Mouse (Mus musculus) liver (tissue): ENCODE measurements around the gene Rps11.
"Not testable (repeated sequence)": the region's sequence is repeated elsewhere in the genome, so short reads cannot be mapped to it uniquely, and the experiment has no call there.

Experiments
- DNase-seq: peaks from one replicate; pipeline ENCODE4 v3.0.0-alpha.2; 2020; ENCODE audit warnings: mixed read lengths

Gene Rps11

GRCm38 (mm10) chr7:45106441-45106840 lies 17.8 kb downstream of the Rps11 start:
- no peak for DNase-seq

GRCm38 (mm10) chr7:45105491-45105890 lies 18.7 kb downstream of the Rps11 start:
- DNase-seq: no peak

GRCm38 (mm10) chr7:45104941-45105340 lies 19.3 kb downstream of the Rps11 start:
- DNase-seq: no peak

- DNase-seq: peak; percentile 64
These were observed 20.5 kb downstream of the Rps11 start, which contains the start of gene Fcgrt for GRCm38 (mm10) chr7:45103652-45104180. Fcgrt (minus strand) TSS chr7:45103851.

- DNase-seq: no peak
These were observed 21.2 kb downstream of the Rps11 start for GRCm38 (mm10) chr7:45102940-45103585.

GRCm38 (mm10) chr7:45102441-45102840 lies 21.8 kb downstream of the Rps11 start:
- DNase-seq: no peak

GRCm38 (mm10) chr7:45100046-45100445 lies 24.2 kb downstream of the Rps11 start:
- DNase-seq: no peak

- no peak for DNase-seq
These were observed 25.5 kb downstream of the Rps11 start for GRCm38 (mm10) chr7:45098541-45099240.

GRCm38 (mm10) chr7:45097479-45097878 lies 26.8 kb downstream of the Rps11 start:
- DNase-seq: no peak

- not testable (repeated sequence) for DNase-seq
These were observed 28.3 kb downstream of the Rps11 start for GRCm38 (mm10) chr7:45095965-45096364.

- no peak for DNase-seq
These were observed 28.9 kb downstream of the Rps11 start for GRCm38 (mm10) chr7:45095367-45095766.

GRCm38 (mm10) chr7:45094121-45094520 lies 30.1 kb downstream of the Rps11 start:
- no peak for DNase-seq

- DNase-seq: peak; percentile 68
These were observed 30.7 kb downstream of the Rps11 start for GRCm38 (mm10) chr7:45093516-45093905.

- no peak for DNase-seq
These were observed 31.3 kb downstream of the Rps11 start for GRCm38 (mm10) chr7:45092828-45093515.

- DNase-seq: peak; percentile 89
These were observed 32.2 kb downstream of the Rps11 start, which contains the start of gene Rcn3 for GRCm38 (mm10) chr7:45092048-45092447. Rcn3 (minus strand) TSS chr7:45092221.

- DNase-seq: peak; percentile 59
These were observed 32.9 kb downstream of the Rps11 start for GRCm38 (mm10) chr7:45091001-45091990.

- DNase-seq: peak; percentile 78
These were observed 33.8 kb downstream of the Rps11 start for GRCm38 (mm10) chr7:45090251-45090977.

GRCm38 (mm10) chr7:45088597-45088996 lies 35.6 kb downstream of the Rps11 start:
- no peak for DNase-seq

GRCm38 (mm10) chr7:45086084-45086483 lies 38.2 kb downstream of the Rps11 start:
- no peak for DNase-seq

- no peak for DNase-seq
These were observed 40.8 kb downstream of the Rps11 start for GRCm38 (mm10) chr7:45083300-45083890.
